Mouse (Mus musculus): ENCODE data around the gene Pim1.

DNA sequence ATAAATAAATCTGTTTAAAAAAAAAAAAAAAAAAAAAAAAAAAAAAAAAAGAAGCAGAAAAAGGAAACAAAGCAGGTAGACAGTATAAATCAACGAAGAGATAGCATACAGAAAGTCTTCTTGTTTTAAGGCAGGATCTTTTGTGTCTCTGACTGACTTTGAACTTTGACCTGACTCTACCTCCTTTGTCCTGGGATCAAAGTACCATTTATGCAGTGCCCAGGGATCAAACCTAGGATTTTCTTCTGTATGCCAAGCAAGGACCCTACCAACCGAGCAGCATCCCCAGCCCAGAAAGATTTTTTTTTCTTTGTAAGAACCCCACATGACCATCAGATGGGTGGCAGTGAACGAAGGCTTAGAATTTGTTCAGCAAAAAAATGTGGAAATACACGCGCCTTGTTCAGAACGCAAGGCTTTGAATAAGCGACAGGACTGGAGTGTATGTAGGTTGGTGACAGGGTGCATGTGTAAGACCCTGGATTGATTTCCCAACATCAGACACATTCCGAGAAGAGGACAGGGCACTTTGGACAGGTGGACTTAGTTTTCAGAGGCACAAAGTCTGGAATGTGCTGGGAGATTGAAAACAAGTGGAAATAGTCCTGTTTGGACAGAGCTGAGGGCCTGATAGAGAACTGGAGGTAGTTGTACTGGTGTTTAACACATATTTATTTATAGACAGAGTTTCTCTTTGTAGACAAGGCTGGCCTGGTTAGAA is 2.1 kb upstream of the Pim1 start:
- TF ChIP-seq CTCF (IDR thresholded peaks at IDR 0.05; ENCODE audit: low read depth) (no peak), EP300 (optimal IDR thresholded peaks at IDR 0.05) (no peak)
